Mouse (Mus musculus): ENCODE measurements around the gene Rundc1.
"Not testable (repeated sequence)": the region's sequence is repeated elsewhere in the genome, so short reads cannot be mapped to it uniquely, and the experiment has no call there.

Gene Rundc1

DNA sequence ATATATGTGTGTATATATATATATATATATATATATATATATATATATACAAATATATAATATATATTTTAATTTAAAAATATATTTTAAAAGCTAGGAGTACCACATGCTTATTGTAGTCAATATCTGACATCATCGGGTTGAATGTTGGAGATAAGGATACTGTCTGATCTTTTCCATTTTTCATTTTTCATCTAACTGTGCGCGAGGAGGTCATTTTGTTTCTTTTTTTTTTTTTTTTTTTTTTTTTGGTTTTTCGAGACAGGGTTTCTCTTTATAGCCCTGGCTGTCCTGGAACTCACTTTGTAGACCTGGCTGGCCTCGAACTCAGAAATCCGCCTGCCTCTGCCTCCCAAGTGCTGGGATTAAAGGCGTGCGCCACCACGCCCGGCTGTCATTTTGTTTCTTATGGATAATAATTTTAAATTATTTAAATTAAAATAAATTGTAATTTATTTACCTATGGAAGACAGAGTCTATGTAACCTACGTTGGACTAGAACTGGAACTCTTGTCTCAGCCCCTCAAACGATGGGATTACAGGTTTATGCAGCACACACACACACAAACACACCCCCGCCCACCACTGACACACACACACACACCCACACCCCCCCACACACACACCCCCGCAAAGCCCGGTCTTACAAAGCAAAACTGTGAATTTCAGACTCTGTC, 16.7 kb downstream of the Rundc1 start:
- in situ Hi-C loops (cut with MboI; ENCODE audit: low pct_unique_long_range_greater_than_20kb in 1 of 2, low sequenced_read_pairs in 2 of 2, unreplicated experiment in 1 of 2): not testable (repeated sequence)

DNA sequence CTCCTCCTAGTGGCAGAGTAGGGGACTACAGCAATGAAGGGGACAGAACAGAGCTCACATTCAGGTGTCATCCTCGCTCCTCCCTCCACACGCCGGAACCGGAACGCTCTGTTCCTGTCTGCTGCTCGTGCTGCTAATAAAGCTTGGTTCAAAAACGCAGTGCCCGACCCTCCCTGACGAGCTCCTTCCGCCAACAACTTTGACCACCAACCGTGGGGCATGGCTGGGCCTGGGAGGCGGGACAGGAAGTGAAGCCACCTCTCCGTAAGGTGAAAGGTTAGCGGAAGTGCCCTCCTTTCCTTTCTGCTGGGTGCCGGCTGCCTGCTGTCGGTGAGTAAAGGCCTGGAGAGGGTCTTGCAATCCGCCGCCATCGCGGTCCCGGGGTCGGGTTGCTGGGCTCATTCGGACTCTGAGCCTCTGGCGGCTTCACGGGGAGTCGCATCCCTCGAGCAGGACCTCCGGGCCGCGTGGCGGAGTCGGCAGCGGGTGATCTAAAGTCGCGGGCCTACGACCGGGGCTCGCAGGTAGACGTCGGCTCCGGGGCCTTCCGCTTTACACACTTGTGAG, 17.3 kb downstream of the Rundc1 start, which contains the start of gene Rpl27:
Rpl27 (plus strand) TSS at position 172 of the 567 bp plus-strand sequence.
- in situ Hi-C loops (cut with MboI; ENCODE audit: low pct_unique_long_range_greater_than_20kb in 1 of 2, low sequenced_read_pairs in 2 of 2, unreplicated experiment in 1 of 2): no loop called here

DNA sequence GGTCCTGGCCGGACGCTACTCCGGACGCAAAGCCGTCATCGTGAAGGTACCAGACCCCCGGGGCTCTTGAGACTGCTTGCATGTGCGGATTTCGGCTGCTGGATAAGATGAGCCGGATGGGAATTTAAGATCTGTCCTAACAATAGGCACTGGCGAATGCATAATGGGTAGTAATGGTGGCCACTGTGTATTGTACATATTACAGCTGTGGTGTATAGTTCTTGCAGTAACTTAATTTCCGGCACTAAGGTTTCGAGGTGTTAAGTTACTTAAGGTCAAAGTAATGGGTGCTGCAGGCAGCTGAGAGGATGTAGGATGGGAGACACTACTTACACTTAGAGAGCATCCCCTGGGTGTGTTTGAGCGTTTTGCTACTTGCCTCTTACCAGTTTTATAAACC, 17.9 kb downstream of the Rundc1 start:
- in situ Hi-C loops (cut with MboI; ENCODE audit: low pct_unique_long_range_greater_than_20kb in 1 of 2, low sequenced_read_pairs in 2 of 2, unreplicated experiment in 1 of 2): no loop called here

DNA sequence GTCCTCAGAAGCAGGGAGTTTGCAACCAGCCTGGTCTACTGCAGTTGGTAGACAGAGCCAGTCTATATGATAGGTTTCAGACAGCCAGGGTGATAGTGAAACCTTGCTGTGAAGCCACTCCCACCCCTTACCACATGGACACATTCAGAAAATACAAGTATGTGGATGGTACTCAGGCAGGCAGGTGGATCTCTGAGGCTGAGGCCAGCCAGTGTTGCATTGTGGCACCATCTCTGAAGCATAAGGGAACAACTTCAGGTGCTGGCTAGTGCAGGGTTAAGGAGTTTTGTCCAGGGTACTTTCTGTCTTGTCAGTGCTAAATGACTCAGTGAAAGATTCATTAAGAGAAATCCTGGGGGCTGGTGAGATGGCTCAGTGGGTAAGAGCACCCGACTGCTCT, 21.4 kb downstream of the Rundc1 start:
- in situ Hi-C loops (cut with MboI; ENCODE audit: low pct_unique_long_range_greater_than_20kb in 1 of 2, low sequenced_read_pairs in 2 of 2, unreplicated experiment in 1 of 2): no loop called here

DNA sequence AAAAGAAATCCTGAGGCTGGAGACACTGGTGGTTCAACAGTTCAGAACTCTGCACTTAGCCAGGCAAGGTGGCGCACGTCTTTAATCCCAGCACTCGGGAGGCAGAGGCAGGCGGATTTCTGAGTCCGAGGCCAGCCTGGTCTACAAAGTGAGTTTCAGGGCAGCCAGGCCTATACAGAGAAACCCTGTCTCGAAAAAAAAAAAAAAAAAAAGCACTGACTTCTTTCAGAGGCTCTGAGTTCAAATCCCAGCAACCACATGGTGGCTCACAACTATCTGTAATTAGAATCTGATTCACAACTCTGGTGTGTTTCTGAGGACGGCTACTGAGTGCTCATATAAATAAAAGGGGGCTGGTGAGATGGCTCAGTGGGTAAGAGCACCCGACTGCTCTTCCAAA, 22.0 kb downstream of the Rundc1 start:
- in situ Hi-C loops (cut with MboI; ENCODE audit: low pct_unique_long_range_greater_than_20kb in 1 of 2, low sequenced_read_pairs in 2 of 2, unreplicated experiment in 1 of 2): not testable (repeated sequence)

DNA sequence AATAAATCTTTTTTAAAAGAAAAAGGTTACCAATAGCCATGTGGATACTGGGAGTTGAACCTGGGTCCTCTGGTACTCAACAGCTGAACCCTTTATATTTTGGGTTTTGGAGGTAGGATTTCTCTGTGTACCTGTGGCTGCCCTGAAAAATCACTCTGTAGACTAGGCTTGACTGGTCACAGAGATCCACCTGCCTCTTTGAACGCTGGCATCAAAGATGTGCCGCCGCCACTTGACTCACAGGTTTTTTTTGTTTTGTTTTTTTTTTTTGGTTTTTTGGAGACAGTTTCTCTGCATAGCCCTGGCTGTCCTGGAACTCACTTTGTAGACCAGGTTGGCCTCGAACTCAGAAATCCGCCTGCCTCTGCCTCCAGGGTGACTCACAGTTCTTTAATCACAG, 22.9 kb downstream of the Rundc1 start:
- in situ Hi-C loops (cut with MboI; ENCODE audit: low pct_unique_long_range_greater_than_20kb in 1 of 2, low sequenced_read_pairs in 2 of 2, unreplicated experiment in 1 of 2): no loop called here

DNA sequence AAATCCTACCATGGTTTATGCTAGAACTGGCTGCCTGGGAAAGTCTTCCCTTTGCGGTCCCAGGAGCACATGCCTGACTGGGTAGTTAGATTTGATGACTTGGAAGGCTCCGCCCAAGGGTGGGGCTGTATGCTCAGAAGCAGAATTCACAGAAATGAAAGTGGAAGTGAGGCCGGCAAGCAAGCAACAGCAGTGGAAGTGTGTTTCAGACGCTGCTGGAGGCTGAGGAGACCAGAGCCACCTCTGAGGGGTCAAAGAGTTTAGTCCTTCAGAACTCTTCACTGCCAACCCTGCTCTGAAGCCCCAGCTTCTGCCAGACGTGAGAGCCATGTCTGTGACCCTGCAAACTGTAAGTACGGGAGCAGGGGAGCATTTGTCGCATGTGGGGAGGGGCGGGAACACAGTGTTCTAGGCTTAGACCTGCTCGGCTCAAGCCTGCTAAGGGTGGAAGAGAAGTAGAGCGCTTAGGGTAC, 23.4 kb downstream of the Rundc1 start, which contains the start of gene Ifi35:
Ifi35 (plus strand) TSS at position 134 of the 473 bp plus-strand sequence.
- in situ Hi-C loops (cut with MboI; ENCODE audit: low pct_unique_long_range_greater_than_20kb in 1 of 2, low sequenced_read_pairs in 2 of 2, unreplicated experiment in 1 of 2): no loop called here

DNA sequence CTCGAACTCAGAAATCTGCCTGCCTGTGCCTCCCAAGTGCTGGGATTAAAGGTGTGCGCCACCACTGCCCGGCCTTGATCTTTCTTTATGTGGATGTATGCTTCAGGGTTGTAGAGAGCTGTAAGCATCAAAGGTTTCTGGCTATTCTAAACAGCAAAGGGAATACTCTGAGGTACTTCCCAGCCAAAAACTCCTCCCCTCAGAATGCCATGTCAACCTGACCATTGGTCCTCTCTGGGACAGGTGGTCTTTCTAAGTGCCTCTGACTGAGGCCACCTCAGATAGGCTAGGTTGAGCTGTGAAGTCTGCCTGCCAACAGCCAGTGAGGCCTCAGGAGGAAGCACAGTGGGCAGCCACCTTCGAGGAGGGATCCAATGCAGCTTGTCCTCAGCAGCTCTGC, 24.0 kb downstream of the Rundc1 start:
- in situ Hi-C loops (cut with MboI; ENCODE audit: low pct_unique_long_range_greater_than_20kb in 1 of 2, low sequenced_read_pairs in 2 of 2, unreplicated experiment in 1 of 2): no loop called here

DNA sequence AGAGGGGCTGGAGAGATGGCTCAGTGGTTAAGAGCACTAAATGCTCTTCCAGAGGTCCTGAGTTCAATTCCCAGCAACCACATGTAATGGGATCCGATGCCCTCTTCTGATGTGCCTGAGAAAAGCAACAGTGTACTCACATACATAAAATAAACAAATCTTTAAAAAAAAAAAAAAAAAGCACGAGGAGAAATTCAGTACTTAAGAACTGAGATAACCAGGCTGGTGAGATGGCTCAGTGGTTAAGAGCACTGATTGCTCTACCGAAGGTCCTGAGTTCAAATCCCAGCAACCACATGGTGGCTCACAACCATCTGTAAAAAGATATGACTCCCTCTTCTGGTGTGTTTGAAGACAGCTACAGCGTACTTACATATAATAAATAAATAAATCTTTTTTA, 24.7 kb downstream of the Rundc1 start:
- in situ Hi-C loops (cut with MboI; ENCODE audit: low pct_unique_long_range_greater_than_20kb in 1 of 2, low sequenced_read_pairs in 2 of 2, unreplicated experiment in 1 of 2): not testable (repeated sequence)

DNA sequence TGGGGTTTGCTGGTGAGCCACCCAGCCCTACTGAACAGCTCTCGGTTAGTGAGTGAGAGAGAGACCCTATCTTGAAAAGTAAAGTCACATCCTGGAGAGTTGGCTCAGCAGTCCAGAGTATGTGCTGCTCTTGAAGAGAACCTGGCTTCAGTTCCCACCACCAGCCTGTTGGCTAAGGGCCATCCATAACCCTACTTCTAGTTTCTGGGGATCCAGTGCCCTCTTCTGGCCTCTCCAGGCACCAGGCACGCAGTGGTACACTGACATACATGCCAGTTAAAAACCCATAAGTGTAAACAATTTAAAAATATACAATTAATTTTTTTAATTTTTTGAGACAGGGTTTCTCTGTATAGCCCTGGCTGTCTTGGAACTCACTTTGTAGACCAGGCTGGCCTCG, 25.5 kb downstream of the Rundc1 start:
- in situ Hi-C loops (cut with MboI; ENCODE audit: low pct_unique_long_range_greater_than_20kb in 1 of 2, low sequenced_read_pairs in 2 of 2, unreplicated experiment in 1 of 2): no loop called here

DNA sequence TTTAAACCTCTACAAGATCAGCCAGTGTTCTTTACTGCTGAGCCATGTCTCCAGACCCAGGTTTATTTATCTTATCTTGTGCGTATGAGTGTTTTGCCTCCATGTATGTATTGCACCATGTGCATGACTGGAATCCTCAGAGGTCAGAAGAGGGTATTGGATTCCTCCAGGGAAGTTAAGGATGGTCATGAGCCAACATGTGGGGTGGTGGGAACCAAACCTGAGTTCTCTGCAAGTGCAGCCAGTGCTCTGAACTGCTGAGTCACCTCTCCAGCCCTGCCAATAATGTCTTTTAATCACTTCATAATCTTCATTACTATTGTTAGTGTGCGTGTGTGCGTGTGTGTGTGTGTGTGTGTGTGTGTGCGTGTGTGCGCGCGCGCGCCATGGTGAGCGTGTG, 26.7 kb downstream of the Rundc1 start:
- in situ Hi-C loops (cut with MboI; ENCODE audit: low pct_unique_long_range_greater_than_20kb in 1 of 2, low sequenced_read_pairs in 2 of 2, unreplicated experiment in 1 of 2): no loop called here

DNA sequence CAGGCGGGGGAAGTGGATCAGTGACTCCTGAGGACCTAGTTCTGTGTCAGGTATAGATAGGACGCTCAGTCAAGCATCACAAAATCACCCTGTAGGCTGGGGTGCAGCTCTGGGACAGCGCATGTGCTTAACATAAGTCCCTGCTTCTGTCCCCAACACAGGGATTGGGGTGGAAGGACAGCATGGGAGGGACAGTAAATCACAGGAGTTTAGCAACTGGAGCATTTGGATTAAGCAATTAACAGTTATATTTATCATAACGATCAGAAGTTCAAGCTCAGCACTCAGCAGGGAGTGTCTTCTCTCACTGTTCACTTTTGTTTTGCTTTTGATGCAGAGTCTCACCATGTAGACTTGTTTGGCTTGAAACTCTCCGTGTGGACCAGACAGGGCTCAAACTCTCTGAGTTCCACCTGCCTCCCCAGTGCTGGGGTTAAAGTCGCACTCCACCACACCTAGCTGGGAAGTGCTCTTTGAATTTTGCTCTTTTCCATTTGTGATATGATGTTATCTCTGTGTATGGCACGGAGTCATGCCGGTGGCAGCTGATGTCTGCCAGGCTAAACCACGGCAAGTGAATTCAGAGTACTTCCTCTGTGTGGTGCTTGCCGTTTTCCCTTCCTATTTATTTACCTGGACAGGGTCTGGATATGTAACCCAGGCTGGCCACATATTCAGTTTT, 27.3 kb downstream of the Rundc1 start:
- in situ Hi-C loops (cut with MboI; ENCODE audit: low pct_unique_long_range_greater_than_20kb in 1 of 2, low sequenced_read_pairs in 2 of 2, unreplicated experiment in 1 of 2): no loop called here

DNA sequence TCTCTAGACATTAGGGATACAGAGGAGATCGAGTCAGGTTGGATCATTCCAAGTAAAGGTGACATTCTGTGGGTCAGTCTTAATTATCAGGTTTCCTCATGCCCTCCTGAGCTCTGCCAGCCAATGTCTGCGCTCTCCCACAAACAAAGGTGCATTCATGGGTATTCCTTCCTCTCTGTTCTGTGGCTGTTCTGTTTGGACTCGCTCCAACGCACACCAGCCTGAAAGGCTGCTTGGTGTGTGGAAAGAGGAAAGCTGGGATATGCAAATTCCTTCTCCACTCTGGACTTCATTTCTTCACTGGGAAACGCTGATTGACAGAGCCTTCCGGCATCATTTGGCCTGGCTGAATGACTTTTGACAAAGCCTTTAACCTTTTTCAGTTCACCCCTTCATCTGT, 29.8 kb downstream of the Rundc1 start:
- in situ Hi-C loops (cut with MboI; ENCODE audit: low pct_unique_long_range_greater_than_20kb in 1 of 2, low sequenced_read_pairs in 2 of 2, unreplicated experiment in 1 of 2): no loop called here

DNA sequence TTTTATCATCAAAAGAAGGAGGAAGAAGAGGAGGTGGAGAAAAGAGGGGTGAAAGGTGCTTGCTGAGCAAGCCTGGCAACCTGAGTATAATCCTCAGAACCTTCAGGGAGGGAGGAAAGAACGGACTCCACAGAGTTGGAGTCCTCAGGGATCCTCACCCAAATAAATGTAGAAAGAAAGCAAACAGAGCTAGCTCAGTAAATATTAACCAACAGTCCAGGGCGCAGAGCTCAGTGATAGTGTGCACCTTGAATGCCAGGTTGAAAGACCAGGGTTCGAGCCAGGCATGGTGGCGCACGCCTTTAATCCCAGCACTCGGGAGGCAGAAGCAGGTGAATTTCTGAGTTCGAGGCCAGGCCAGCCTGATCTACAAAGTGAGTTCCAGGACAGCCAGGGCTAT, 30.7 kb downstream of the Rundc1 start:
- in situ Hi-C loops (cut with MboI; ENCODE audit: low pct_unique_long_range_greater_than_20kb in 1 of 2, low sequenced_read_pairs in 2 of 2, unreplicated experiment in 1 of 2): no loop called here

DNA sequence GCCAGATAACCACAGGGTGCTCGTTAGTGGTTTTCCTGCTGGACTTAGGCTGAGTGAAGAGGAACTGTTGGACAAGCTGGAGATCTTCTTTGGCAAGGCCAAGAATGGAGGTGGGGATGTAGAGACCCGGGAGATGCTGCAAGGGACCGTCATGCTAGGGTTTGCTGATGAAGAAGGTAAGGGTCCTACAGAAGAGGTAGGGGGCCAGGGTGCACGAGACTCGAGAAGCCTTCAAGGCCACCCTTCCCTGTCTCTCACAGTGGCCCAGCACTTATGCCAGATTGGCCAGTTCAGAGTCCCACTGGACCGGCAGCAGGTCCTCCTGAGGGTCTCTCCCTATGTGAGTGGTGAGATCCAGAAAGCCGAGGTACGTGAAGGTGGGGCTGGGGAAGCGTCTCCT, 32.7 kb downstream of the Rundc1 start:
- in situ Hi-C loops (cut with MboI; ENCODE audit: low pct_unique_long_range_greater_than_20kb in 1 of 2, low sequenced_read_pairs in 2 of 2, unreplicated experiment in 1 of 2): no loop called here

DNA sequence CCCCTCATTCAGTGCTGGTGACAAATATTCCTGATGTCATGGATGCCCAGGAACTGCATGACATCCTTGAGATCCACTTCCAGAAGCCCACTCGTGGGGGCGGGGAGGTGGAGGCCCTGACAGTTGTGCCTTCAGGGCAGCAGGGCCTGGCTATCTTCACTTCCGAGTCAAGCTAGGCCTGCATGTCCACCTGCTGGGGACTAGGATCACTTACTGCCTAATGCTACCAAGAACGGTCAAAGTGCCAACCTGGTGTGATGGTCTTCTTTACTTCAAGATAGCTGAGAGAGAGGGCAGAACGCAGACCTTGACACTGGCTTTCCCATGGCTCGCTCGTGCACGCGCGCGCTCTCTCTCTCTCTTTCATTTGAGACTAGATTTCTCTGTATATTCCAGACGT, 33.3 kb downstream of the Rundc1 start:
- in situ Hi-C loops (cut with MboI; ENCODE audit: low pct_unique_long_range_greater_than_20kb in 1 of 2, low sequenced_read_pairs in 2 of 2, unreplicated experiment in 1 of 2): no loop called here

DNA sequence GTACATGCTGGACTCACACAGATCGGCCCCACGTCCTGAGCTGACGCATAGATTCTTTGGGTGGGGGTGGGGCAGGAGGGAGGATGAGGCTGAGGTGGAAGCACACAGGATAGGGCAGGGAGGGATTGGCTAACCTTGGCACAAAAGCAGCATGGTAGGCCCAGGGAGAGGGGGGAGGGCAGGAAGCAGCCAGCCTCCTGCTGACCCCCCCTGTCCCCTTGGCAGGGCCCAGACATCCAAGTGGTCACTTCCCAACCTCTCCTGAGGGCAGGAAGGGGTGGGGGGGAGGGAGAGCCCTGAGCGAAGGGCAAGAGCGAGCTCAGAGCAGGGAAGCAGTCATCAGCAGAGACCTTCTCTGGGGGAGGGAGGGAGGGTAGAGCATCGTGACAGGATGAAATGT, 34.8 kb downstream of the Rundc1 start:
- in situ Hi-C loops (cut with MboI; ENCODE audit: low pct_unique_long_range_greater_than_20kb in 1 of 2, low sequenced_read_pairs in 2 of 2, unreplicated experiment in 1 of 2): no loop called here

DNA sequence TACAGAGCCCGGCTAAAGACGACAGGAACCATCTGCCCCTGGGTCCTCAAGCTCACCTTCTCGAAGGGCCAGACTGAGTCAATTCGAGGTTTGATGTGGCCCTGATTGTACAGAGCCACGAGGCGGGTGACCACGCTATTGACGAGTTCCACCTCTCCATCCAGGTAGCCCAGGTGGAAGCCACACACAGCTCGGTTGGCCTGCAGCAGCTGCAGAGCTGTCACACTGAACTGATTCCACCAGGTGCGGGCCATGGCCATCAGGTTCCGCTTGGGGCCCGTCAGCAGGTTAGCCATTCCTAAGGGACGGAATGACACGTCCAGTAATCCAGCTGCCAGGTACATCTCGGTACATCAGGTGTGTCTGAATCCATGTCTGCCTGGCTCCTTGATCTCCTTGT, 35.4 kb downstream of the Rundc1 start:
- in situ Hi-C loops (cut with MboI; ENCODE audit: low pct_unique_long_range_greater_than_20kb in 1 of 2, low sequenced_read_pairs in 2 of 2, unreplicated experiment in 1 of 2): no loop called here

DNA sequence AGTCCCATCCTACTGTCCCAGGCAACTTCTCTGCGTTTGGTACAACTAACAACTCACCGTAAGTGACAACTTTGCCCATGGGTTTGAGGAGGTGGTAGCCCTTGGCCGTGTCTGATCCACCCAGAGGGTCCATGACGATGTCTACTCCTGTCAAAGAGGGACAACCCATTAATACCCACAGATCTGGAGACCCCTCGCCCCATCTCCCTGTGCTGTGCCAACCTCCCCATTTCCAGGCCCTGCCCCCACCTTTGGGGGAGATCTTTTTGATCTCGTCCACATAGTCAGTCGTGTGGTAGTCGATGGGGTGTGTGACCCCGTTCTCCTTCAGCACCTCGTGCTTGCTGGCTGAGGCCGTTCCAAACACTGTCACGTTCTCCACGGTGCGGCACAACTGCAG, 37.3 kb downstream of the Rundc1 start:
- in situ Hi-C loops (cut with MboI; ENCODE audit: low pct_unique_long_range_greater_than_20kb in 1 of 2, low sequenced_read_pairs in 2 of 2, unreplicated experiment in 1 of 2): no loop called here
